Mouse (Mus musculus): Measurements from ENCODE around the gene Fam228b.

DNA sequence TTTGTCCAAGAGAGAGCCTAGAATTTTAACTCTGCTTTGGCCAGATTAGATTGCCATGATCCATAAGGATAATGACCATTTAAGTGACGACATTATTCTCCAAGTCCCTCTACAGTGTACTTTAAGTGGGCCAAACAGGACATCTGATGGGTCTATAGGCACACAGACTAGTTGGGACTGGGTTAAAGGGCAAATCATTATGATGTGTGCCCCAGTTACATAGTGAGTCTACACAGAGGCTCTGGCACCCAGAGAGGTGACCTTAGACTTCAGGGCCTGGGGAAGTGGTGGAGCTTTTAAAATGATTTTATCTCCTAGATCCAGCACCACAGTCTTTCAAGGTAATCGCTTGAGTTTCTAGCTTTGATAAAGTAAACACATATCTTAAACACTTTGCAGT is 11.2 kb upstream of the Fam228b start:
- TF ChIP-seq CTCF (IDR thresholded peaks at IDR 0.05; ENCODE audit: control insufficient read depth, insufficient read depth, low read length): no peak
- no peak for TF ChIP-seq POLR2A (IDR thresholded peaks at IDR 0.05; ENCODE audit: borderline replicate concordance, control insufficient read depth, low read depth, low read length)

All from bone marrow, adult 2 months (tissue).